Mouse (Mus musculus): Measurements from ENCODE around the gene Itgae. TPM values are rescaled to one million over a fixed set of nuclear protein-coding genes. Genes with fewer than 3 reads are reported as not detected.

Gene Itgae
- total and polyA plus RNA-seq, 3 experiments, result 0.17 to 0.26 (median 0.21) TPM

- Histone ChIP-seq H3K9me3 (replicated peaks; ENCODE audit: low read length) (no peaks in the 10 kb centered on the region), H3K4me1 (ENCODE audit: control insufficient read depth in 1 of 2, insufficient read depth in 2 of 2) (peaks cover 12 to 71% of the 10 kb centered on the region in 2 experiments), H3K36me3 (replicated peaks in 1 of 2; ENCODE audit: control insufficient read depth in 1 of 2, insufficient read depth in 1 of 2, low read length in 1 of 2) (peaks cover 4 to 55% of the 10 kb centered on the region in 2 experiments), H3K9ac (ENCODE audit: insufficient read depth, low read depth) (peak overlapping the region; percentile 89), H3K4me2 (ENCODE audit: insufficient read depth, low read depth, poor library complexity, severe bottlenecking) (peak overlapping the region; percentile 84), H3K27ac (ENCODE audit: insufficient read depth, low read depth) (no peak overlapping the region), H3K79me2 (replicated peaks; ENCODE audit: control insufficient read depth, extremely low read depth, insufficient read depth, poor library complexity, severe bottlenecking) (peaks cover 59% of the 10 kb centered on the region), H3K4me3 (replicated peaks in 1 of 3; ENCODE audit: low read depth in 2 of 3, low read length in 2 of 3, poor library complexity in 1 of 3) (peak overlapping the region; percentile 52 to 97 (median 93)), H3K27me3 (replicated peaks) (no peaks in the 10 kb centered on the region)
- peak; percentile 72; the same call in 1 of the 2 replicates for TF ChIP-seq MYC (IDR thresholded peaks at IDR 0.05; ENCODE audit: low read depth, low read length)
- peak; percentile 81 for TF ChIP-seq MXI1 (IDR thresholded peaks at IDR 0.05; ENCODE audit: low read depth, low read length)
- TF ChIP-seq CHD1 (IDR thresholded peaks at IDR 0.05; ENCODE audit: low read depth, low read length), result no peak; the same call in 1 of the 2 replicates
- peak; percentile 32 for TF ChIP-seq MAX (IDR thresholded peaks at IDR 0.05; ENCODE audit: low read length)
- TF ChIP-seq RCOR1 (conservative IDR thresholded peaks at IDR 0.05; ENCODE audit: low read depth, low read length), result no peak
- dilution Hi-C loops (cut with MboI; ENCODE audit: extremely low pct_ligation_motif_present, extremely low pct_unique_long_range_greater_than_20kb, low sequenced_read_pairs), result no loop called here
- DNase-seq (ENCODE audit: extremely low read depth), result no peak
- in situ Hi-C loops (cut with MboI; ENCODE audit: low pct_ligation_motif_present, low pct_unique_long_range_greater_than_20kb, low sequenced_read_pairs), result loop anchor here (10.0 to 25.0 kb wide), 2 partner anchors 151 to 1228 kb away; partner anchors contain the start of genes Olfr411 and Olfr412
Measured at GRCm38 (mm10) chr11:73134222-73134621, 43.8 kb downstream of the Itgae start.

- H3K36me3 ChIP-seq (replicated peaks in 1 of 2; ENCODE audit: control insufficient read depth in 1 of 2, insufficient read depth in 1 of 2, low read length in 1 of 2), result peaks cover 0 to 34% of the 10 kb centered on the region in 2 experiments
- DNase-seq (ENCODE audit: extremely low read depth), result no peak
- peaks cover 8 to 50% of the 10 kb centered on the region in 2 experiments; a peak in 2 of 4 replicates for H3K4me1 ChIP-seq (ENCODE audit: control insufficient read depth in 1 of 2, insufficient read depth in 2 of 2)
- H3K4me2 ChIP-seq (ENCODE audit: insufficient read depth, low read depth, poor library complexity, severe bottlenecking), result peak overlapping the region; percentile 99
- H3K9me3 ChIP-seq (replicated peaks; ENCODE audit: low read length), result no peaks in the 10 kb centered on the region
- peak overlapping the region; percentile 89 for H3K9ac ChIP-seq (ENCODE audit: insufficient read depth, low read depth)
- in situ Hi-C loops (cut with MboI; ENCODE audit: low pct_ligation_motif_present, low pct_unique_long_range_greater_than_20kb, low sequenced_read_pairs), result loop anchor here (10.0 to 25.0 kb wide), 2 partner anchors 148 to 1226 kb away; partner anchors contain the start of genes Olfr411 and Olfr412
- peak overlapping the region; percentile 80 to 97 (median 93) for H3K4me3 ChIP-seq (replicated peaks in 1 of 3; ENCODE audit: low read depth in 2 of 3, low read length in 2 of 3, poor library complexity in 1 of 3)
- TF ChIP-seq MAX (IDR thresholded peaks at IDR 0.05; ENCODE audit: low read length) (0 out of 2 replicates have a peak, but pooled peaks have one; percentile 18), POLR2AphosphoS2 (IDR thresholded peaks at IDR 0.05; ENCODE audit: low read depth, low read length) (no peak)
- dilution Hi-C loops (cut with MboI; ENCODE audit: extremely low pct_ligation_motif_present, extremely low pct_unique_long_range_greater_than_20kb, low sequenced_read_pairs), result no loop called here
- H3K79me2 ChIP-seq (replicated peaks; ENCODE audit: control insufficient read depth, extremely low read depth, insufficient read depth, poor library complexity, severe bottlenecking), result peaks cover 59% of the 10 kb centered on the region
- H3K27ac ChIP-seq (ENCODE audit: insufficient read depth, low read depth), result no peak overlapping the region
- peaks cover 5% of the 10 kb centered on the region for H3K27me3 ChIP-seq (replicated peaks)
Measured at GRCm38 (mm10) chr11:73136587-73136986, 46.2 kb downstream of the Itgae start.

DNA sequence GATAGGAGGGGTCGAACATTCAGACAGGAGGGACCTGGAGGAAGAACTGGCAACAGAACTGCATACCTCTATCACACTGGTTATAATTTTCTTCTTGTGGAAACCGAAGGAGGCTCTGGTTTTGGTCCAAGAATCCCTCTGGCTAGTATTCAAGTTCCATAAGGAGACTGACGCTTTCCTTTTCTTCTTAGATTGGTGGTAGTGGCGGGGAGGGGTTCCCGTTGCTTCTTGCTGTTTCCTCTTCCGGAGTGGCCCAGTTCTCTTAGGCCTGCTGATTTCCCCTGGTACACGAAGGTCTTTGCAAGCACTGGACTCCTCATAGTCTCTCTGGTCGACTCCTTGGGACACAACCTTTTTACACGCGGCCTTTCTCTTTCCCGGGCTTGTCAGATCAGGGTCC, 46.7 kb downstream of the Itgae start:
- Histone ChIP-seq H3K9ac (ENCODE audit: insufficient read depth, low read depth) (peak overlapping the region; percentile 89), H3K36me3 (replicated peaks in 1 of 2; ENCODE audit: control insufficient read depth in 1 of 2, insufficient read depth in 1 of 2, low read length in 1 of 2) (peaks cover 0 to 31% of the 10 kb centered on the region in 2 experiments), H3K4me2 (ENCODE audit: insufficient read depth, low read depth, poor library complexity, severe bottlenecking) (peak overlapping the region; percentile 99), H3K79me2 (replicated peaks; ENCODE audit: control insufficient read depth, extremely low read depth, insufficient read depth, poor library complexity, severe bottlenecking) (peaks cover 57% of the 10 kb centered on the region), H3K27ac (ENCODE audit: insufficient read depth, low read depth) (no peak overlapping the region; the same call in 1 of the 2 replicates), H3K27me3 (replicated peaks) (peaks cover 6% of the 10 kb centered on the region), H3K4me3 (replicated peaks in 1 of 3; ENCODE audit: low read depth in 2 of 3, low read length in 2 of 3, poor library complexity in 1 of 3) (peak overlapping the region; percentile 80 to 97 (median 93)), H3K9me3 (replicated peaks; ENCODE audit: low read length) (no peaks in the 10 kb centered on the region), H3K4me1 (ENCODE audit: control insufficient read depth in 1 of 2, insufficient read depth in 2 of 2) (peaks cover 8 to 47% of the 10 kb centered on the region in 2 experiments; a peak in 2 of 4 replicates)
- peak; percentile 30; the same call in 1 of the 2 replicates for TF ChIP-seq ELF1 (IDR thresholded peaks at IDR 0.05; ENCODE audit: low read depth, low read length)
- TF ChIP-seq RAD21 (IDR thresholded peaks at IDR 0.05; ENCODE audit: low read depth, low read length), result no peak
- dilution Hi-C loops (cut with MboI; ENCODE audit: extremely low pct_ligation_motif_present, extremely low pct_unique_long_range_greater_than_20kb, low sequenced_read_pairs), result no loop called here
- DNase-seq (ENCODE audit: extremely low read depth), result peak; percentile 33
- in situ Hi-C loops (cut with MboI; ENCODE audit: low pct_ligation_motif_present, low pct_unique_long_range_greater_than_20kb, low sequenced_read_pairs), result loop anchor here (10.0 to 25.0 kb wide), 2 partner anchors 148 to 1225 kb away; partner anchors contain the start of genes Olfr411 and Olfr412

Data from CH12.LX (cell line).